9 mouse cellular contexts compared by ENCODE assay signal in genomic region chr4:138555531-138555930, GRCm38 (mm10).
DNase-seq lines count a peak whose midpoint lies in the region; ATAC-seq and TF ChIP-seq lines count a peak whose summit lies in the region.
"Had no signal": no experiment of that assay in that cellular context is flagged by ENCODE, and none has a peak within 500 bp of the region (broad histone marks: within the 10 kb centered on the region; RNA-seq: fewer than 3 reads in every experiment).

No protein-coding gene starts in this region.

- no peak overlapping the region for H3K27ac ChIP-seq in embryonic facial prominence, embryonic 10.5 days (replicated peaks)
- no peak overlapping the region for H3K27ac ChIP-seq in kidney, adult 2 months (ENCODE audit: insufficient read depth, low read depth, low read length)
- H3K27ac ChIP-seq: liver, embryonic 13.5 days had no signal

- H3K27me3 ChIP-seq in embryonic facial prominence, embryonic 10.5 days (replicated peaks; ENCODE audit: low read depth, poor library complexity, severe bottlenecking), result peaks cover 63% of the 10 kb centered on the region
- H3K27me3 ChIP-seq in kidney, adult 2 months (replicated peaks; ENCODE audit: control insufficient read depth, insufficient read depth, low read length), result no peaks in the 10 kb centered on the region

- no peak for ATAC-seq in activated CD4-positive, CD25-positive, alpha-beta regulatory T cell, adult 4 months

- H3K9me3 ChIP-seq in embryonic facial prominence, embryonic 10.5 days, result no peaks in the 10 kb centered on the region
- H3K9me3 ChIP-seq: liver, embryonic 13.5 days had no signal

- peak; percentile 49 for DNase-seq in adrenal gland, postnatal 10 days
- peak; percentile 45 for DNase-seq in embryonic facial prominence, embryonic 10.5 days (ENCODE audit: low spot score)
- peak; percentile 69 for DNase-seq in heart, adult 8-10 months (ENCODE audit: low spot score)
- DNase-seq in kidney, adult 2 months, result peak; percentile 51
- peak; percentile 38 to 59 for DNase-seq in lung, adult 18-20 months
- peak; percentile 73 to 79 for DNase-seq in right cerebral cortex, postnatal 10 days (ENCODE audit: low spot score in 2 of 2)
- DNase-seq in B cell, adult 2 months, result no peak
- DNase-seq: liver, embryonic 13.5 days had no signal

- peak overlapping the region; percentile 44 for H3K4me3 ChIP-seq in embryonic facial prominence, embryonic 10.5 days
- H3K4me3 ChIP-seq in kidney, adult 2 months (ENCODE audit: insufficient read depth, low read depth, low read length), result peak overlapping the region; percentile 18; the same call in 1 of the 2 replicates
- H3K4me3 ChIP-seq: liver, embryonic 13.5 days had no signal

- H3K4me1 ChIP-seq in embryonic facial prominence, embryonic 10.5 days, result peaks cover 28% of the 10 kb centered on the region
- peaks cover 5% of the 10 kb centered on the region; the same call in 1 of the 2 replicates for H3K4me1 ChIP-seq in kidney, adult 2 months (ENCODE audit: control insufficient read depth, insufficient read depth, low read length)
- H3K4me1 ChIP-seq: liver, embryonic 13.5 days had no signal

- no peaks in the 10 kb centered on the region for H3K36me3 ChIP-seq in embryonic facial prominence, embryonic 10.5 days (replicated peaks)
- H3K36me3 ChIP-seq in kidney, adult 2 months (ENCODE audit: control insufficient read depth, insufficient read depth, low read length), result no peaks in the 10 kb centered on the region
- H3K36me3 ChIP-seq: liver, embryonic 13.5 days had no signal

- 1% methylated on average over 19 of the region's 19 CpGs for WGBS in embryonic facial prominence, embryonic 10.5 days
- 4% methylated on average over 19 of the region's 19 CpGs for WGBS in kidney, adult 2 months

- TF ChIP-seq CTCF in kidney, adult 2 months (conservative IDR thresholded peaks at IDR 0.05; ENCODE audit: insufficient read depth, insufficient read length, low read depth, low read length), result no peak

- no peak for TF ChIP-seq POLR2A in kidney, adult 2 months (IDR thresholded peaks at IDR 0.05; ENCODE audit: low read depth, low read length)

Comparison
In these comparisons a context has a peak if more than half of its experiments do, and no peak if none do; other contexts are left out.
1. DNase-seq: peak in adrenal gland, postnatal 10 days (single experiment), embryonic facial prominence, embryonic 10.5 days (single experiment), heart, adult 8-10 months (single experiment), kidney, adult 2 months (single experiment), lung, adult 18-20 months (2 of 2) and right cerebral cortex, postnatal 10 days (2 of 2); none in B cell, adult 2 months (0 of 2).